Mouse (Mus musculus) liver, adult 2 months (tissue): ENCODE measurements around the gene Ddhd1.

Experiments used
- CTCF ChIP-seq: fragments of 200-500 bp; IDR thresholded peaks from 2 replicates; pipeline ENCODE4 v1.5.1; 2011; ENCODE audit warnings: low read depth, low read length, control low read depth
- POLR2A ChIP-seq: fragments of 200-500 bp; IDR thresholded peaks from 2 replicates; pipeline ENCODE4 v1.6.1; 2011; ENCODE audit warnings: low read length, control low read depth; ENCODE audit not compliant: insufficient read depth; ENCODE audit errors: extremely low read depth

GRCm38 (mm10) chr14:45653756-45654155 is 4.2 kb downstream of the Ddhd1 start:
- no peak for TF ChIP-seq POLR2A
- TF ChIP-seq CTCF = no peak
